ENCODE assay signal across 7 mouse cellular contexts in the genomic region with DNA sequence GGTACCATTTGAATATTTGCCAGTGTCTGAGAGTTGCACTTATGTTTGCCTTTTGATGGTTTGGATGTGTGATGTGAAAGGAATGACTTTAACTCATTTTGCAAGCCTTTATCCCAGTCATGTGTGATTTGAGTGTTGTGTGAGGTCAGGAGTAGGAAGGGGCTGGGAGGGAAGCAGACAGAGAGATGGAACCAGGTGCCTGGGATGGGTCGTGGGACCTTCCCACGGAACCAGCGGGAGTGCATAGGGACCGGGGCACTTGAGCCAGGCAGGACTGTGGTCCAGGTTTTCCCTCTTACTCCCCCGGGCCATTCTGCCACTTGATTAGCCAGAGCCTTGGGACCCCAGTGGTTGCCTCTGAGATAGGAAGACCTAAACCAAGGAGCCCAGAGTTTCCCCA. TPM values are rescaled to one million over a fixed set of nuclear protein-coding genes. Genes with fewer than 3 reads are reported as not detected.
DNase-seq lines count a peak whose midpoint lies in the region; ATAC-seq lines count a peak whose summit lies in the region.

No protein-coding gene starts in this region.

- 24% methylated on average over 5 of the region's 5 CpGs for WGBS in hindbrain, embryonic 14.5 days
- 23% methylated on average over 5 of the region's 5 CpGs for WGBS in midbrain, embryonic 15.5 days

- H3K9me3 ChIP-seq in megakaryocyte, embryonic 14.5 days, result 0 out of 2 replicates have a peak, but pooled peaks cover 4% of the 10 kb centered on the region
- no peaks in the 10 kb centered on the region for H3K9me3 ChIP-seq in hindbrain, embryonic 14.5 days (ENCODE audit: control insufficient read depth, low read length)
- no peaks in the 10 kb centered on the region for H3K9me3 ChIP-seq in midbrain, embryonic 15.5 days

- H3K27me3 ChIP-seq in megakaryocyte, embryonic 14.5 days (replicated peaks), result peaks cover 39% of the 10 kb centered on the region
- no peaks in the 10 kb centered on the region for H3K27me3 ChIP-seq in hindbrain, embryonic 14.5 days (ENCODE audit: control insufficient read depth, insufficient read depth, low read length)
- no peaks in the 10 kb centered on the region for H3K27me3 ChIP-seq in midbrain, embryonic 15.5 days (replicated peaks)

- ATAC-seq in megakaryocyte, adult 5-6 weeks (ENCODE audit: poor library complexity, severe bottlenecking), result no peak
- peak; percentile 25; the same call in 1 of the 2 replicates for ATAC-seq in hindbrain, embryonic 14.5 days (ENCODE audit: low FRiP score)
- peak; percentile 62 for ATAC-seq in midbrain, embryonic 15.5 days (replicated peaks)

- peak overlapping the region; percentile 60 for H3K4me2 ChIP-seq in hindbrain, embryonic 14.5 days (replicated peaks)
- peak overlapping the region; percentile 54 for H3K4me2 ChIP-seq in midbrain, embryonic 15.5 days

- peaks cover 67% of the 10 kb centered on the region for H3K4me1 ChIP-seq in megakaryocyte, embryonic 14.5 days
- H3K4me1 ChIP-seq in hindbrain, embryonic 14.5 days (replicated peaks; ENCODE audit: control insufficient read depth, insufficient read depth, low read length), result peaks cover 20% of the 10 kb centered on the region
- peaks cover 14% of the 10 kb centered on the region for H3K4me1 ChIP-seq in midbrain, embryonic 15.5 days

- DNase-seq in cerebellum, postnatal 36 days, result peak; percentile 12 to 22
- no peak for DNase-seq in hindbrain, embryonic 14.5 days (ENCODE audit: low spot score)
- no peak for DNase-seq in adipocyte (ENCODE audit: low spot score)
- no peak for DNase-seq in layer of hippocampus, postnatal 36 days

- H3K27ac ChIP-seq in hindbrain, embryonic 14.5 days, result peak overlapping the region; percentile 92
- H3K27ac ChIP-seq in midbrain, embryonic 15.5 days, result peak overlapping the region; percentile 93; the same call in 1 of the 2 replicates

- peak overlapping the region; percentile 96 for H3K9ac ChIP-seq in hindbrain, embryonic 14.5 days
- peak overlapping the region; percentile 42 for H3K9ac ChIP-seq in midbrain, embryonic 15.5 days

- H3K4me3 ChIP-seq in megakaryocyte, embryonic 14.5 days (replicated peaks), result peak overlapping the region; percentile 96
- peak overlapping the region; percentile 72 for H3K4me3 ChIP-seq in hindbrain, embryonic 14.5 days (replicated peaks; ENCODE audit: low read length)
- H3K4me3 ChIP-seq in midbrain, embryonic 15.5 days, result peak overlapping the region; percentile 53

- peaks cover 15% of the 10 kb centered on the region for H3K36me3 ChIP-seq in megakaryocyte, embryonic 14.5 days (replicated peaks; ENCODE audit: low read length)
- no peaks in the 10 kb centered on the region for H3K36me3 ChIP-seq in hindbrain, embryonic 14.5 days (replicated peaks; ENCODE audit: control insufficient read depth, insufficient read depth)
- no peaks in the 10 kb centered on the region for H3K36me3 ChIP-seq in midbrain, embryonic 15.5 days (replicated peaks)

RNA-seq across cellular contexts. Expression of a gene that starts 0.5 kb away (rescaled TPM):
- 14.4 and 52.1 TPM in 2 replicates for polyA plus RNA-seq in megakaryocyte, embryonic 14.5 days (2012; ENCODE audit: insufficient read depth, low replicate concordance)
- total RNA-seq in megakaryocyte, adult 5-6 weeks (2015), result 6.6 and 10.7 TPM in 2 replicates
- total RNA-seq in megakaryocyte, adult 5-6 weeks (2017), result 9.5 and 11.9 TPM in 2 replicates
- polyA plus RNA-seq in hindbrain, embryonic 14.5 days (2014; fragmentation: Nextera tagmentation; extraction: Ambion mirVana), result 23.7 and 35.3 TPM in 2 replicates
- 46.4 and 48.4 TPM in 2 replicates for polyA plus RNA-seq in midbrain, embryonic 15.5 days (2015; fragmentation: Nextera tagmentation; extraction: Ambion mirVana)
- 10 to 100 TPM; 47.3 to 61.2 TPM for total RNA-seq in layer of hippocampus, postnatal 36 days (2021)

RNA-seq across cellular contexts. Expression of a gene that starts 8.2 kb away (rescaled TPM):
- polyA plus RNA-seq in megakaryocyte, embryonic 14.5 days (2012; ENCODE audit: insufficient read depth, low replicate concordance), result not detected in 2 replicates
- total RNA-seq in megakaryocyte, adult 5-6 weeks (2015), result not detected in 2 replicates
- total RNA-seq in megakaryocyte, adult 5-6 weeks (2017), result not detected in 2 replicates
- polyA plus RNA-seq in hindbrain, embryonic 14.5 days (2014; fragmentation: Nextera tagmentation; extraction: Ambion mirVana), result 38.0 and 95.6 TPM in 2 replicates
- polyA plus RNA-seq in midbrain, embryonic 15.5 days (2015; fragmentation: Nextera tagmentation; extraction: Ambion mirVana), result 32.4 and 44.1 TPM in 2 replicates
- total RNA-seq in layer of hippocampus, postnatal 36 days (2021), result not detected

RNA-seq across cellular contexts. Expression of a gene that starts 15.3 kb away (rescaled TPM):
- 5,345 and 12,498 TPM in 2 replicates for polyA plus RNA-seq in megakaryocyte, embryonic 14.5 days (2012; ENCODE audit: insufficient read depth, low replicate concordance)
- total RNA-seq in megakaryocyte, adult 5-6 weeks (2015), result 53.9 and 134 TPM in 2 replicates
- 18.7 and 44.2 TPM in 2 replicates for total RNA-seq in megakaryocyte, adult 5-6 weeks (2017)
- polyA plus RNA-seq in hindbrain, embryonic 14.5 days (2014; fragmentation: Nextera tagmentation; extraction: Ambion mirVana), result 2,517 and 2,859 TPM in 2 replicates
- 2,454 and 3,091 TPM in 2 replicates for polyA plus RNA-seq in midbrain, embryonic 15.5 days (2015; fragmentation: Nextera tagmentation; extraction: Ambion mirVana)
- total RNA-seq in layer of hippocampus, postnatal 36 days (2021), result 100 to 1,000 TPM; 243 to 385 TPM

RNA-seq across cellular contexts. Expression of a gene that starts 18.8 kb away (rescaled TPM):
- polyA plus RNA-seq in megakaryocyte, embryonic 14.5 days (2012; ENCODE audit: insufficient read depth, low replicate concordance), result 2.9 TPM in 1 of 2 replicates, not detected in the other
- 1.1 TPM in 1 of 2 replicates, not detected in the other for total RNA-seq in megakaryocyte, adult 5-6 weeks (2015)
- total RNA-seq in megakaryocyte, adult 5-6 weeks (2017), result not detected in 2 replicates
- 0.82 TPM in 1 of 2 replicates, not detected in the other for polyA plus RNA-seq in hindbrain, embryonic 14.5 days (2014; fragmentation: Nextera tagmentation; extraction: Ambion mirVana)
- polyA plus RNA-seq in midbrain, embryonic 15.5 days (2015; fragmentation: Nextera tagmentation; extraction: Ambion mirVana), result 0.83 and 1.3 TPM in 2 replicates
- 1 to 10 TPM in 1 of 2 experiments, not detected in 1; 2.3 TPM for total RNA-seq in layer of hippocampus, postnatal 36 days (2021)

RNA-seq across cellular contexts. Expression of a gene that starts 28.3 kb away (rescaled TPM):
- 578 and 1,883 TPM in 2 replicates for polyA plus RNA-seq in megakaryocyte, embryonic 14.5 days (2012; ENCODE audit: insufficient read depth, low replicate concordance)
- 72.7 and 158 TPM in 2 replicates for total RNA-seq in megakaryocyte, adult 5-6 weeks (2015)
- 99.3 and 270 TPM in 2 replicates for total RNA-seq in megakaryocyte, adult 5-6 weeks (2017)
- 6,611 and 7,624 TPM in 2 replicates for polyA plus RNA-seq in hindbrain, embryonic 14.5 days (2014; fragmentation: Nextera tagmentation; extraction: Ambion mirVana)
- 6,359 and 8,071 TPM in 2 replicates for polyA plus RNA-seq in midbrain, embryonic 15.5 days (2015; fragmentation: Nextera tagmentation; extraction: Ambion mirVana)
- 100 to 1,000 TPM; 192 to 362 TPM for total RNA-seq in layer of hippocampus, postnatal 36 days (2021)

Comparison
In these comparisons a context has a peak if more than half of its experiments do, and no peak if none do; other contexts are left out.
1. DNase-seq: peak in cerebellum, postnatal 36 days (2 of 2); none in hindbrain, embryonic 14.5 days (single experiment), adipocyte (single experiment) and layer of hippocampus, postnatal 36 days (0 of 2).
2. RNA of a gene that starts 8.2 kb away (polyA plus RNA-seq): 38.0 to 95.6 TPM in hindbrain, embryonic 14.5 days and 32.4 to 44.1 TPM in midbrain, embryonic 15.5 days; not detected in megakaryocyte, embryonic 14.5 days; every median in the first group is over 10 times any median in the second.
3. Peak in every context shown above with its lines, with median percentiles within 50 percentile points of each other: H3K4me3 ChIP-seq.